Mouse (Mus musculus) heart, adult 2 months (tissue): ENCODE measurements around the gene Lrrn4cl. TPM values are rescaled to one million over a fixed set of nuclear protein-coding genes. Genes with fewer than 3 reads are reported as not detected.
A peak's percentile ranks its signal among the peaks of the same experiment; 100 is the strongest.

Source experiments
- DNase-seq, 2 experiments: peaks; one replicate each; pipeline ENCODE4 v3.0.0; 2021
- H3K27ac ChIP-seq: fragments of 200-600 bp; 2 replicates; pipeline ENCODE4 v1.8.1; 2022
- H3K27me3 ChIP-seq: fragments of 200-500 bp; 2 replicates; pipeline ENCODE4 v1.6.1; 2012; ENCODE audit warnings: mild to moderate bottlenecking, low read length, inconsistent platforms, mixed read lengths; ENCODE audit not compliant: control insufficient read depth, insufficient read depth
- H3K36me3 ChIP-seq: fragments of 200-500 bp; 2 replicates; pipeline ENCODE4 v1.6.1; 2012; ENCODE audit warnings: low read length, inconsistent platforms; ENCODE audit not compliant: control insufficient read depth, insufficient read depth
- H3K4me1 ChIP-seq: fragments of 200-500 bp; 2 replicates; pipeline ENCODE4 v1.6.1; 2011; ENCODE audit warnings: low read length; ENCODE audit not compliant: control insufficient read depth, insufficient read depth
- H3K4me3 ChIP-seq: fragments of 200-600 bp; 2 replicates; pipeline ENCODE4 v1.8.1; 2022
- H3K79me2 ChIP-seq: fragments of 200-500 bp; replicated peaks from 2 replicates; pipeline ENCODE4 v1.6.1; 2012; ENCODE audit warnings: mild to moderate bottlenecking, inconsistent platforms, low read length, moderate library complexity, mixed read lengths; ENCODE audit not compliant: control insufficient read depth, insufficient read depth
- H3K9ac ChIP-seq: fragments of 200-500 bp; 2 replicates; pipeline ENCODE4 v1.6.1; 2012; ENCODE audit warnings: low read depth, mild to moderate bottlenecking, control low read depth, inconsistent platforms, low read length, mixed read lengths
- CTCF ChIP-seq: fragments of 200-600 bp; IDR thresholded peaks from 2 replicates; pipeline ENCODE4 v1.8.1; 2022; ENCODE audit warnings: antibody characterized with exemption, mild to moderate bottlenecking, moderate library complexity
- EP300 ChIP-seq: fragments of 200-500 bp; IDR thresholded peaks from 2 replicates; pipeline ENCODE4 v1.6.1; 2011; ENCODE audit warnings: low read depth, low read length, control low read depth; ENCODE audit not compliant: insufficient read depth
- POLR2A ChIP-seq: fragments of 200-500 bp; IDR thresholded peaks from 2 replicates; pipeline ENCODE4 v1.6.1; 2011; ENCODE audit warnings: mild to moderate bottlenecking, low read depth, low read length, control low read depth; ENCODE audit not compliant: insufficient read depth
- WGBS: fragments of 180-500 bp; shearing (Covaris S2); methylation state at CpG from one replicate; pipeline ENCODE4 v1.1.7; 2018; 5-methylcytosine and 5-hydroxymethylcytosine counted together
- intact Hi-C: fragments of 180-260 bp; cut with DNase I; formaldehyde crosslinking; loops from one replicate; pipeline ENCODE4 v1.15.1; 2025
- microRNA-seq, 2 experiments: library from miRNA; unstranded; fragments of <30 nt; microRNA quantifications; one replicate each; pipeline ENCODE4 v1.2.0; 2021
- polyA plus RNA-seq: library from polyadenylated mRNA; depleted of rRNA; stranded (reverse); fragments of >200 nt; gene quantifications from 2 replicates; pipeline ENCODE4 v1.2.3, GENCODE M21; 2012; rRNA removed
- total RNA-seq, 2 experiments: library from RNA; stranded (reverse); gene quantifications; 2 replicates each; pipeline ENCODE4 v1.2.3; 2021

Gene Lrrn4cl
- total and polyA plus RNA-seq, 3 experiments = 2.6 to 3.8 (median 3.7) TPM

- Histone ChIP-seq H3K4me1 (peaks cover 1% of the 10 kb centered on the region; the same call in 1 of the 2 replicates), H3K9ac (peak overlapping the region; percentile 86), H3K36me3 (peaks cover 5% of the 10 kb centered on the region), H3K4me3 (peak overlapping the region; percentile 83), H3K27me3 (no peaks in the 10 kb centered on the region), H3K27ac (peak overlapping the region; percentile 95), H3K79me2 (no peaks in the 10 kb centered on the region)
- TF ChIP-seq CTCF = no peak
- TF ChIP-seq EP300 = no peak
- no peak for DNase-seq
- WGBS = 3% methylated on average over 13 of the region's 13 CpGs
- intact Hi-C loops = loop anchor here (2.0 to 5.0 kb wide), 3 partner anchors 22 to 76 kb away; partner anchors contain the start of genes B3gat3, Hnrnpul2 and Tut1
These were observed 48.0 kb downstream of the Lrrn4cl start for GRCm38 (mm10) chr19:8898576-8898975.

DNA sequence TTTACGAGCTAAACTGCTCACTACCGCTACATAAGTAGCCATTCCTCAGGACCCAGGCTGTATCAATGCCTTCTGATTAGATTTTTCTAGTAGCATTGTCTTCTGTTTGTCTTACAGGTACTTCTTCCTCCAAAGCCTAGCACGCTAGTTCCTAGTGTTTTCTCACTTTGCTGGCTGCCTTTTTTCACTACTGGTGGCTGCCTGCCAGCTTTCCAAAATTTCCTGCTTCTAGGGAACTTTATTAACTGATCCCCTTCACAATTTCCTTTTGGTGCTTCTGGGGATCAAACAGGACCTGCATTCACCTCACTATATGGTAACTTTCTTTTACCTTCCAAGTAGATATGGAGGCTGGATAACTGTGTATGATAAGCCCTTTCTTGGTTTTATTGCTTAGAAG, 48.5 kb downstream of the Lrrn4cl start:
- Histone ChIP-seq H3K4me3 (peak overlapping the region; percentile 83), H3K27me3 (no peaks in the 10 kb centered on the region), H3K4me1 (peaks cover 1% of the 10 kb centered on the region; the same call in 1 of the 2 replicates), H3K9ac (no peak overlapping the region), H3K27ac (no peak overlapping the region; the same call in 1 of the 2 replicates), H3K36me3 (peaks cover 5% of the 10 kb centered on the region), H3K79me2 (no peaks in the 10 kb centered on the region)
- intact Hi-C loops = loop anchor here (2.0 to 5.0 kb wide), 3 partner anchors 22 to 77 kb away; partner anchors contain the start of genes B3gat3, Hnrnpul2 and Tut1
- 16% methylated on average over 3 of the region's 3 CpGs for WGBS
- no peak for TF ChIP-seq POLR2A
- no peak for TF ChIP-seq CTCF
- TF ChIP-seq EP300 = no peak
- DNase-seq = no peak

GRCm38 (mm10) chr19:8903412-8903811, 52.8 kb downstream of the Lrrn4cl start:
- no peak overlapping the region for H3K27ac ChIP-seq
- intact Hi-C loops = no loop called here
- H3K4me3 ChIP-seq = no peak overlapping the region
- no peaks in the 10 kb centered on the region for H3K79me2 ChIP-seq
- no peak for TF ChIP-seq EP300
- TF ChIP-seq POLR2A = no peak
- no peak for TF ChIP-seq CTCF
- peaks cover 5% of the 10 kb centered on the region for H3K36me3 ChIP-seq
- no peak overlapping the region for H3K9ac ChIP-seq
- DNase-seq = no peak
- H3K27me3 ChIP-seq = no peaks in the 10 kb centered on the region
- H3K4me1 ChIP-seq = peaks cover 1% of the 10 kb centered on the region; the same call in 1 of the 2 replicates
- 95% methylated on average over 5 of the region's 5 CpGs for WGBS

Small RNA genes within 50 kb of the gene (microRNA-seq; reads per million reads assigned to microRNA genes)
- 0.56 to 0.77 reads per million in 2 experiments for gene Mir5136

Other genes starting within 250 kb of the Lrrn4cl start
Only the 30 nearest of the 33 such genes appear.
- gene Slc3a2, start 127.4 kb upstream of the Lrrn4cl start, total RNA-seq = 10 to 100 TPM; 41.0 to 42.2 TPM
- 60.9 and 61.1 TPM in 2 replicates for gene Slc3a2, start 127.4 kb upstream of the Lrrn4cl start, polyA plus RNA-seq
- 10 to 100 TPM; 18.7 to 19.2 TPM for gene Wdr74, start 114.9 kb upstream of the Lrrn4cl start, total RNA-seq
- 15.7 and 18.2 TPM in 2 replicates for gene Wdr74, start 114.9 kb upstream of the Lrrn4cl start, polyA plus RNA-seq
- gene 1700092M07Rik, start 110.0 kb upstream of the Lrrn4cl start, total RNA-seq = under 1 TPM in 1 of 2 experiments, not detected in 1; 0.57 TPM
- 0.62 and 1.3 TPM in 2 replicates for gene 1700092M07Rik, start 110.0 kb upstream of the Lrrn4cl start, polyA plus RNA-seq
- 10 to 100 TPM; 23.8 to 25.3 TPM for gene Stx5a, start 109.4 kb upstream of the Lrrn4cl start, total RNA-seq
- 33.4 and 49.3 TPM in 2 replicates for gene Stx5a, start 109.4 kb upstream of the Lrrn4cl start, polyA plus RNA-seq
- gene Nxf1, start 93.7 kb upstream of the Lrrn4cl start, total RNA-seq = 10 to 100 TPM; 35.5 to 41.8 TPM
- 66.5 and 93.2 TPM in 2 replicates for gene Nxf1, start 93.7 kb upstream of the Lrrn4cl start, polyA plus RNA-seq
- 100 to 1,000 TPM; 108 to 130 TPM for gene Tmem223, start 79.8 kb upstream of the Lrrn4cl start, total RNA-seq
- gene Tmem223, start 79.8 kb upstream of the Lrrn4cl start, polyA plus RNA-seq = 212 and 233 TPM in 2 replicates
- gene Tmem179b, start 76.3 kb upstream of the Lrrn4cl start, total RNA-seq = 10 to 100 TPM; 14.8 to 17.1 TPM
- 44.5 and 44.9 TPM in 2 replicates for gene Tmem179b, start 76.3 kb upstream of the Lrrn4cl start, polyA plus RNA-seq
- 1 to 10 TPM; 7.8 to 9.1 TPM for gene Taf6l, start 64.4 kb upstream of the Lrrn4cl start, total RNA-seq
- 6.0 and 6.2 TPM in 2 replicates for gene Taf6l, start 64.4 kb upstream of the Lrrn4cl start, polyA plus RNA-seq
- 10 to 100 TPM; 53.4 to 56.3 TPM for gene Polr2g, start 52.2 kb upstream of the Lrrn4cl start, total RNA-seq
- gene Polr2g, start 52.2 kb upstream of the Lrrn4cl start, polyA plus RNA-seq = 55.1 and 84.1 TPM in 2 replicates
- 1 to 10 TPM; 1.4 to 1.5 TPM for gene Zbtb3, start 48.2 kb upstream of the Lrrn4cl start, total RNA-seq
- gene Zbtb3, start 48.2 kb upstream of the Lrrn4cl start, polyA plus RNA-seq = 2.0 and 2.5 TPM in 2 replicates
- gene Ttc9c, start 31.4 kb upstream of the Lrrn4cl start, total RNA-seq = 10 to 100 TPM; 14.1 TPM
- 9.5 and 17.8 TPM in 2 replicates for gene Ttc9c, start 31.4 kb upstream of the Lrrn4cl start, polyA plus RNA-seq
- gene Hnrnpul2, start 30.8 kb upstream of the Lrrn4cl start, total RNA-seq = 10 to 100 TPM; 44.7 to 47.5 TPM
- gene Hnrnpul2, start 30.8 kb upstream of the Lrrn4cl start, polyA plus RNA-seq = 12.4 and 23.2 TPM in 2 replicates
- gene AC129217.1, start 21.0 kb upstream of the Lrrn4cl start, total RNA-seq = not detected
- gene AC129217.1, start 21.0 kb upstream of the Lrrn4cl start, polyA plus RNA-seq = not detected in 2 replicates
- 10 to 100 TPM; 22.6 to 23.5 TPM for gene Bscl2, start 13.3 kb upstream of the Lrrn4cl start, total RNA-seq
- 52.3 and 67.7 TPM in 2 replicates for gene Bscl2, start 13.3 kb upstream of the Lrrn4cl start, polyA plus RNA-seq
- not detected for gene Gng3, start 11.6 kb upstream of the Lrrn4cl start, total RNA-seq
- 0.23 and 0.35 TPM in 2 replicates for gene Gng3, start 11.6 kb upstream of the Lrrn4cl start, polyA plus RNA-seq
- 100 to 1,000 TPM; 108 to 135 TPM for gene Ubxn1, start 20.7 kb downstream of the Lrrn4cl start, total RNA-seq
- 60.7 and 62.2 TPM in 2 replicates for gene Ubxn1, start 20.7 kb downstream of the Lrrn4cl start, polyA plus RNA-seq
- gene Uqcc3, start 30.2 kb downstream of the Lrrn4cl start, total RNA-seq = 10 to 100 TPM; 49.9 to 56.5 TPM
- gene Uqcc3, start 30.2 kb downstream of the Lrrn4cl start, polyA plus RNA-seq = 43.7 and 48.6 TPM in 2 replicates
- 1 to 10 TPM; 4.2 to 5.2 TPM for gene Lbhd1, start 33.0 kb downstream of the Lrrn4cl start, total RNA-seq
- gene Lbhd1, start 33.0 kb downstream of the Lrrn4cl start, polyA plus RNA-seq = 1.1 and 1.3 TPM in 2 replicates
- gene Gm49403, start 33.2 kb downstream of the Lrrn4cl start, total RNA-seq = not detected
- gene Gm49403, start 33.2 kb downstream of the Lrrn4cl start, polyA plus RNA-seq = not detected in 2 replicates
- gene 1810009A15Rik, start 38.1 kb downstream of the Lrrn4cl start, total RNA-seq = 10 to 100 TPM; 15.6 to 21.0 TPM
- gene 1810009A15Rik, start 38.1 kb downstream of the Lrrn4cl start, polyA plus RNA-seq = 10.1 and 10.5 TPM in 2 replicates
- gene Gm49416, start 38.2 kb downstream of the Lrrn4cl start, total RNA-seq = 1 to 10 TPM in 1 of 2 experiments, under 1 TPM in 1; 0.57 to 3.2 TPM
- gene Gm49416, start 38.2 kb downstream of the Lrrn4cl start, polyA plus RNA-seq = 1.2 and 1.3 TPM in 2 replicates
- gene Ints5, start 42.2 kb downstream of the Lrrn4cl start, total RNA-seq = 10 to 100 TPM; 10.6 to 12.6 TPM
- 10.8 and 13.5 TPM in 2 replicates for gene Ints5, start 42.2 kb downstream of the Lrrn4cl start, polyA plus RNA-seq
- gene Ganab, start 47.3 kb downstream of the Lrrn4cl start, total RNA-seq = 10 to 100 TPM; 50.3 to 52.5 TPM
- 54.5 and 90.0 TPM in 2 replicates for gene Ganab, start 47.3 kb downstream of the Lrrn4cl start, polyA plus RNA-seq
- 10 to 100 TPM; 35.4 to 42.3 TPM for gene B3gat3, start 69.6 kb downstream of the Lrrn4cl start, total RNA-seq
- gene B3gat3, start 69.6 kb downstream of the Lrrn4cl start, polyA plus RNA-seq = 59.4 and 61.2 TPM in 2 replicates
- gene Rom1, start 78.6 kb downstream of the Lrrn4cl start, total RNA-seq = 10 to 100 TPM; 21.8 to 23.1 TPM
- 24.9 and 30.7 TPM in 2 replicates for gene Rom1, start 78.6 kb downstream of the Lrrn4cl start, polyA plus RNA-seq
- gene Eml3, start 78.8 kb downstream of the Lrrn4cl start, total RNA-seq = 1 to 10 TPM; 7.0 to 9.7 TPM
- 17.6 and 18.4 TPM in 2 replicates for gene Eml3, start 78.8 kb downstream of the Lrrn4cl start, polyA plus RNA-seq
- gene Mta2, start 91.1 kb downstream of the Lrrn4cl start, total RNA-seq = 10 to 100 TPM; 29.0 to 32.1 TPM
- gene Mta2, start 91.1 kb downstream of the Lrrn4cl start, polyA plus RNA-seq = 13.1 and 15.6 TPM in 2 replicates
- 1 to 10 TPM; 8.5 to 9.4 TPM for gene Tut1, start 103.1 kb downstream of the Lrrn4cl start, total RNA-seq
- gene Tut1, start 103.1 kb downstream of the Lrrn4cl start, polyA plus RNA-seq = 7.2 and 10.6 TPM in 2 replicates
- 100 to 1,000 TPM; 224 to 260 TPM for gene Eef1g, start 116.3 kb downstream of the Lrrn4cl start, total RNA-seq
- 191 and 291 TPM in 2 replicates for gene Eef1g, start 116.3 kb downstream of the Lrrn4cl start, polyA plus RNA-seq
- 100 to 1,000 TPM; 299 to 348 TPM for gene Ahnak, start 138.5 kb downstream of the Lrrn4cl start, total RNA-seq
- gene Ahnak, start 138.5 kb downstream of the Lrrn4cl start, polyA plus RNA-seq = 23.0 and 42.5 TPM in 2 replicates